Mouse (Mus musculus) limb, embryonic 14.5 days (tissue): ENCODE measurements at regions not wholly inside any gene's neighbourhood (a gene's known extent, or its start where the extent isn't known, plus 50 kb on each side); places are given as distances from the start of the nearest gene placed in this dataset.

Experiments used
- ATAC-seq: fragments of 200-750 bp; cut with Nextera tagmentation; 2 replicates; pipeline ENCODE4 v1.8.0; 2017; ENCODE audit warnings: low read depth, moderate number of reproducible peaks, moderate TSS enrichment; ENCODE audit not compliant: low FRiP score
- DNase-seq: peaks from one replicate; pipeline ENCODE4 v3.0.0-alpha.2; 2015; ENCODE audit warnings: low spot score
- H3K27ac ChIP-seq: fragments of 300-500 bp; sonication (generic); replicated peaks from 2 replicates; pipeline ENCODE4 v1.5.1; 2014; ENCODE audit warnings: low read depth, mild to moderate bottlenecking, low read length, moderate library complexity, mixed read lengths
- H3K27me3 ChIP-seq: fragments of 300-500 bp; sonication (generic); 2 replicates; pipeline ENCODE4 v1.6.1; 2014; ENCODE audit warnings: low read length, mixed read lengths; ENCODE audit not compliant: control insufficient read depth, insufficient read depth
- H3K36me3 ChIP-seq: fragments of 300-500 bp; sonication (generic); 2 replicates; pipeline ENCODE4 v1.6.1; 2014; ENCODE audit warnings: mild to moderate bottlenecking, low read length, moderate library complexity, mixed read lengths; ENCODE audit not compliant: control insufficient read depth, insufficient read depth
- H3K4me1 ChIP-seq: fragments of 300-500 bp; sonication (generic); 2 replicates; pipeline ENCODE4 v1.6.1; 2014; ENCODE audit warnings: antibody characterized with exemption, low read length, mixed read lengths; ENCODE audit not compliant: control insufficient read depth, insufficient read depth
- H3K4me2 ChIP-seq: fragments of 300-500 bp; sonication (generic); replicated peaks from 2 replicates; pipeline ENCODE4 v1.6.1; 2014; ENCODE audit warnings: low read depth, mild to moderate bottlenecking, low read length, moderate library complexity; ENCODE audit not compliant: severe bottlenecking
- H3K4me3 ChIP-seq: fragments of 300-500 bp; sonication (generic); replicated peaks from 2 replicates; pipeline ENCODE4 v1.5.1; 2014; ENCODE audit warnings: low read length
- H3K9ac ChIP-seq: fragments of 300-500 bp; sonication (generic); 2 replicates; pipeline ENCODE4 v1.6.1; 2014; ENCODE audit warnings: mild to moderate bottlenecking, low read depth, low read length, moderate library complexity; ENCODE audit not compliant: severe bottlenecking
- H3K9me3 ChIP-seq: fragments of 300-500 bp; sonication (generic); 2 replicates; pipeline ENCODE4 v1.6.1; 2016; ENCODE audit warnings: low read length; ENCODE audit not compliant: control insufficient read depth
- POLR2A ChIP-seq: fragments of 200-500 bp; IDR thresholded peaks from 2 replicates; pipeline ENCODE4 v1.8.0; 2012; ENCODE audit warnings: inconsistent platforms, mild to moderate bottlenecking, moderate library complexity, borderline replicate concordance; ENCODE audit not compliant: insufficient read depth, insufficient read length; ENCODE audit errors: extremely low read depth
- WGBS: fragments of 180-500 bp; shearing (Covaris S2); extraction: QIAGEN DNeasy Blood & Tissue Kit; methylation state at CpG from one replicate; pipeline ENCODE4 v1.1.7; 2014; 5-methylcytosine and 5-hydroxymethylcytosine counted together

- Histone ChIP-seq H3K9ac (no peak overlapping the region), H3K4me3 (no peak overlapping the region), H3K36me3 (no peaks in the 10 kb centered on the region), H3K4me1 (no peaks in the 10 kb centered on the region), H3K9me3 (no peaks in the 10 kb centered on the region), H3K4me2 (no peak overlapping the region), H3K27ac (no peak overlapping the region), H3K27me3 (no peaks in the 10 kb centered on the region)
- DNase-seq (no peak), ATAC-seq (no peak)
- 56% methylated on average over 4 of the region's 4 CpGs for WGBS
- no peak for TF ChIP-seq POLR2A
Observed at GRCm38 (mm10) chr10:109246328-109246727, 235.5 kb upstream of the Syt1 start.

GRCm38 (mm10) chr10:109237026-109237425, 226.2 kb upstream of the Syt1 start:
- no peak for ATAC-seq

GRCm38 (mm10) chr10:109226989-109227388, 216.2 kb upstream of the Syt1 start:
- WGBS: 88% methylated on average over 3 of the region's 3 CpGs
- Histone ChIP-seq H3K4me2 (no peak overlapping the region), H3K4me1 (no peaks in the 10 kb centered on the region), H3K9ac (no peak overlapping the region), H3K9me3 (no peaks in the 10 kb centered on the region), H3K4me3 (no peak overlapping the region), H3K27ac (no peak overlapping the region), H3K27me3 (no peaks in the 10 kb centered on the region), H3K36me3 (no peaks in the 10 kb centered on the region)
- TF ChIP-seq POLR2A: no peak
- DNase-seq (no peak), ATAC-seq (no peak)

More at GRCm38 (mm10) chr10:109237026-109237425, 226.2 kb upstream of the Syt1 start:
- H3K4me2 ChIP-seq: no peak overlapping the region
- no peaks in the 10 kb centered on the region for H3K27me3 ChIP-seq
- no peak for DNase-seq
- 66% methylated on average over 7 of the region's 7 CpGs for WGBS
- no peak overlapping the region for H3K9ac ChIP-seq
- H3K9me3 ChIP-seq: no peaks in the 10 kb centered on the region
- no peak overlapping the region for H3K27ac ChIP-seq
- no peaks in the 10 kb centered on the region for H3K36me3 ChIP-seq
- no peak for TF ChIP-seq POLR2A
- no peaks in the 10 kb centered on the region for H3K4me1 ChIP-seq
- no peak overlapping the region for H3K4me3 ChIP-seq

- Histone ChIP-seq H3K4me1 (no peaks in the 10 kb centered on the region), H3K4me3 (no peak overlapping the region), H3K27me3 (no peaks in the 10 kb centered on the region), H3K9me3 (no peaks in the 10 kb centered on the region), H3K9ac (no peak overlapping the region), H3K36me3 (no peaks in the 10 kb centered on the region), H3K27ac (no peak overlapping the region), H3K4me2 (no peak overlapping the region)
- ATAC-seq (no peak), DNase-seq (no peak)
- TF ChIP-seq POLR2A: no peak
- WGBS: 73% methylated on average over 8 of the region's 8 CpGs
Observed at GRCm38 (mm10) chr10:109188761-109189503, 178.2 kb upstream of the Syt1 start.

GRCm38 (mm10) chr10:109188252-109188651, 177.5 kb upstream of the Syt1 start:
- Histone ChIP-seq H3K4me3 (no peak overlapping the region), H3K9ac (no peak overlapping the region), H3K4me2 (no peak overlapping the region), H3K27ac (no peak overlapping the region), H3K27me3 (no peaks in the 10 kb centered on the region), H3K9me3 (no peaks in the 10 kb centered on the region), H3K36me3 (no peaks in the 10 kb centered on the region), H3K4me1 (no peaks in the 10 kb centered on the region)
- WGBS: 65% methylated on average over 4 of the region's 4 CpGs
- TF ChIP-seq POLR2A: no peak
- DNase-seq (no peak), ATAC-seq (no peak)

GRCm38 (mm10) chr10:109185243-109185642, 174.5 kb upstream of the Syt1 start:
- TF ChIP-seq POLR2A: no peak
- H3K4me1 ChIP-seq: no peaks in the 10 kb centered on the region

More at GRCm38 (mm10) chr10:109185243-109185642, 174.5 kb upstream of the Syt1 start:
- Histone ChIP-seq H3K27ac (no peak overlapping the region), H3K27me3 (no peaks in the 10 kb centered on the region), H3K4me2 (no peak overlapping the region), H3K4me3 (no peak overlapping the region), H3K9me3 (no peaks in the 10 kb centered on the region), H3K36me3 (no peaks in the 10 kb centered on the region), H3K9ac (no peak overlapping the region)
- ATAC-seq: no peak
- WGBS: 65% methylated on average over 2 of the region's 2 CpGs
- DNase-seq: no peak
